Mouse (Mus musculus) forebrain, embryonic 16.5 days (tissue): Measurements from ENCODE around the gene Fam129a. TPM values are rescaled to one million over a fixed set of nuclear protein-coding genes. Genes with fewer than 3 reads are reported as not detected.

Source experiments
- ATAC-seq: fragments of 200-750 bp; cut with Nextera tagmentation; 2 replicates; pipeline ENCODE4 v1.8.0; 2017; ENCODE audit warnings: mild to moderate bottlenecking, moderate library complexity
- H3K27ac ChIP-seq: fragments of 300-500 bp; sonication (generic); 2 replicates; pipeline ENCODE4 v1.5.1; 2014; ENCODE audit warnings: low read length, control low read depth
- H3K27me3 ChIP-seq: fragments of 300-500 bp; sonication (generic); replicated peaks from 2 replicates; pipeline ENCODE4 v1.6.1; 2014; ENCODE audit warnings: low read length; ENCODE audit not compliant: control insufficient read depth, insufficient read depth
- H3K36me3 ChIP-seq: fragments of 300-500 bp; sonication (generic); 2 replicates; pipeline ENCODE4 v1.6.1; 2014; ENCODE audit not compliant: control insufficient read depth, insufficient read depth
- H3K4me1 ChIP-seq: fragments of 300-500 bp; sonication (generic); replicated peaks from 2 replicates; pipeline ENCODE4 v1.6.1; 2014; ENCODE audit warnings: low read length; ENCODE audit not compliant: control insufficient read depth, insufficient read depth
- H3K4me2 ChIP-seq: fragments of 300-500 bp; sonication (generic); 2 replicates; pipeline ENCODE4 v1.6.1; 2014; ENCODE audit warnings: mild to moderate bottlenecking, low read length, control low read depth
- H3K4me3 ChIP-seq: fragments of 300-500 bp; sonication (generic); replicated peaks from 2 replicates; pipeline ENCODE4 v1.5.1; 2014; ENCODE audit warnings: mild to moderate bottlenecking, low read length, control low read depth
- H3K9ac ChIP-seq: fragments of 300-500 bp; sonication (generic); replicated peaks from 2 replicates; pipeline ENCODE4 v1.6.1; 2014; ENCODE audit warnings: low read depth, low read length, control low read depth
- H3K9me3 ChIP-seq: fragments of 300-500 bp; sonication (generic); 2 replicates; pipeline ENCODE4 v1.6.1; 2016; ENCODE audit warnings: low read length; ENCODE audit not compliant: control insufficient read depth
- WGBS: fragments of 180-500 bp; shearing (Covaris S2); extraction: QIAGEN DNeasy Blood & Tissue Kit; methylation state at CpG from one replicate; pipeline ENCODE4 v1.1.7; 2014; 5-methylcytosine and 5-hydroxymethylcytosine counted together
- polyA plus RNA-seq: library from polyadenylated mRNA; unstranded; fragments of >200 nt; fragmentation: Nextera tagmentation; extraction: Ambion mirVana; gene quantifications from 2 replicates; pipeline ENCODE4 v1.2.1, GENCODE M21; 2015

Fam129a gene
- polyA plus RNA-seq, 1 experiment from 2014 or later, result 0.68 TPM

- WGBS, result 72% methylated on average over 4 of the region's 4 CpGs
- H3K27me3 ChIP-seq, result no peaks in the 10 kb centered on the region
- H3K36me3 ChIP-seq, result no peaks in the 10 kb centered on the region
- H3K4me1 ChIP-seq, result 0 out of 2 replicates have a peak, but pooled peaks cover 3% of the 10 kb centered on the region
- H3K4me3 ChIP-seq, result no peak overlapping the region
- H3K9me3 ChIP-seq, result no peaks in the 10 kb centered on the region
- H3K9ac ChIP-seq, result no peak overlapping the region
- H3K27ac ChIP-seq, result no peak overlapping the region
- ATAC-seq, result no peak
- no peak overlapping the region for H3K4me2 ChIP-seq
Observed at GRCm38 (mm10) chr1:151581977-151582376, 11.0 kb downstream of the Fam129a start.

DNA sequence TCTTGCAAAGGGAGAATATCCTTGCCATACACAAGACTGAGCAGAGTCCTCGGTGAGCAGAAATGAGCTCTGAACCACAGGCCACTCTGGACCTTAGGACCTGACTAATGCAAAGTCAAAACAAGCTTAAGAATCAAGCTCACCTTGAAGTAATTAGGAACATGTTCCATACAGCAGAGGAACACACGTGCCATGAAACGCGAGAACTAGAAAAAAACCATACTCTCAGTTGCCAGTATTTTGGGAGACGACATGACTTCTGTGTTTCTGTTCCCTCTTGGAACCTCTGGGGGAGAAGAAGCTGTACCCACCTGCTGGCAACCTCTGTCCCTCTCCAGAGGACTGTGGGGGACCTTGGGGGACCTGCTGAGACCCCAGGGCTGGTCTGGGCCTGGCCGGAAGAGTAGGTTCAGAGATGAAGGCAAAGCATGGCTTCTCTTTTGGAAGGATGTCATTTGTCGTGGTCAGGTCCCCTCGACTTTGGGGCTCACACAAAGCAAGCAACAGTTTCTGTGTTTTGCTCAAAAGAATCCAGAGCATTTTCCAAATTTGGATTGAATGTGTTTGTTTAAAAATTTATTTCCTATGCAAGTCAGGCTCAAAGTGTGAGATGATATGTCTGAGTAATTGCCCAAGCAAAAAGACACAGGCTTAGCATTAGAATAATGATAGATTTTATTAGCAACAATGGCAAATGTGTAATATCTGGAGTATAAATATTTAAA is 12.6 kb downstream of the Fam129a start:
- ATAC-seq, result no peak
- no peak overlapping the region for H3K4me2 ChIP-seq
- H3K9ac ChIP-seq, result no peak overlapping the region
- 86% methylated on average over 8 of the region's 8 CpGs for WGBS
- H3K27me3 ChIP-seq, result no peaks in the 10 kb centered on the region
- H3K9me3 ChIP-seq, result no peaks in the 10 kb centered on the region
- H3K4me1 ChIP-seq, result 0 out of 2 replicates have a peak, but pooled peaks cover 3% of the 10 kb centered on the region
- H3K36me3 ChIP-seq, result no peaks in the 10 kb centered on the region
- no peak overlapping the region for H3K27ac ChIP-seq
- no peak overlapping the region for H3K4me3 ChIP-seq

GRCm38 (mm10) chr1:151584182-151584471 is 13.1 kb downstream of the Fam129a start:
- Histone ChIP-seq H3K27me3 (no peaks in the 10 kb centered on the region), H3K4me1 (0 out of 2 replicates have a peak, but pooled peaks cover 3% of the 10 kb centered on the region), H3K4me3 (no peak overlapping the region), H3K27ac (no peak overlapping the region), H3K4me2 (no peak overlapping the region), H3K36me3 (no peaks in the 10 kb centered on the region), H3K9me3 (no peaks in the 10 kb centered on the region), H3K9ac (no peak overlapping the region)
- 70% methylated on average over 1 of the region's 1 CpGs for WGBS
- no peak for ATAC-seq

DNA sequence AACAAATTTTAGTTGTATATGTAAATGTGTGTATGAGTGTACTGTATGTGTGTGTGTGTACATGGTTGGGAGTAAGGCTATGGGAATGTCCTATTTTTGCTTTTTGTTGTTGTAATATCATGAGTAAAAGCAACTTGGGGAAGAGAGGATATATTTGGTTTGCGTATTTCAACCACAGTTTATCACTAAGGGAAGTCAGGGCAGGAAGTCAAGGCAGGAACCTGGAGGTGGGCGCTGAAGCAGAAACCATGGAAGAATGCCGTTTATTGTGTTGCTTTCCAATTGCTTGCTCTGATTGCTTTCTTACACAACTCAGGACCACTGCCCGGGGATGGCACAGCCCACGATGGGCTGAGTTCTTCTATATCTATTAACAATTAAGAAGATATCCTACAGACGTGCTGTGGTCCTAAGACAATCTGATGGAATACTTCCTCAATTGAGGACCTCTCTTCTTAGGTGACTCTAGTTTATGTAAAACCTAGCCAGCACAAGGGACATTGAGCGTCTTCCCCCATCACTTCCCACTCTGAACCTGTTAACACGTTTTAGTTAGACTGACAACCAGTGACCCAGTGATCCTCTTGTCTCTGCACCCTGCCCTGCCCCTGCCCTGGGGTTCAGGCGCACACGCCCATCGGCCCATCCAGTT is 13.7 kb downstream of the Fam129a start:
- Histone ChIP-seq H3K4me2 (no peak overlapping the region), H3K9me3 (no peaks in the 10 kb centered on the region), H3K9ac (no peak overlapping the region), H3K4me1 (0 out of 2 replicates have a peak, but pooled peaks cover 3% of the 10 kb centered on the region), H3K27ac (no peak overlapping the region), H3K27me3 (no peaks in the 10 kb centered on the region), H3K4me3 (no peak overlapping the region), H3K36me3 (no peaks in the 10 kb centered on the region)
- WGBS, result 81% methylated on average over 11 of the region's 11 CpGs
- no peak for ATAC-seq

DNA sequence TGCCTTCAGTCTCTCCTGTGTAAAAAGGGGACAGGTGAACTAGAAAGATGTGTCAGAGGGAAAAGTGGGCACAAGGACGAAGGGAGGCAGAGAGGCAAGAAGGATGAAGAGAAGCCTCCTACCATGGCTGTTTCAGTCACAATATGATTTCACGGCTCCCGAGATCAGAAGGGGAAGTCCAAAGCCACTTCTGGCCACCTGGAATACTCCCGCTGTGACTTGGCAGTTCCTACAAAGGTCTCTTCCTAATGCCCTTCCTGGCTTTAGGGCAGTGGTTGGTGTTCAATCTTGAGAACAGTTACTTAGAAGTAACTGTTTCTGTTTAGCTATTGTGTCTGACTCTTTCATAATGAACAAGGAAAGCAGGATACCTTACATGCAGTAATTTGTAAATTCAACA is 14.7 kb downstream of the Fam129a start:
- Histone ChIP-seq H3K27me3 (no peaks in the 10 kb centered on the region), H3K9ac (no peak overlapping the region), H3K4me2 (no peak overlapping the region), H3K36me3 (no peaks in the 10 kb centered on the region), H3K9me3 (no peaks in the 10 kb centered on the region), H3K4me1 (0 out of 2 replicates have a peak, but pooled peaks cover 2% of the 10 kb centered on the region), H3K4me3 (no peak overlapping the region), H3K27ac (no peak overlapping the region)
- no peak for ATAC-seq
- 40% methylated on average over 4 of the region's 4 CpGs for WGBS

GRCm38 (mm10) chr1:151592085-151593017 is 21.4 kb downstream of the Fam129a start:
- no peaks in the 10 kb centered on the region for H3K36me3 ChIP-seq
- H3K9ac ChIP-seq, result no peak overlapping the region
- no peaks in the 10 kb centered on the region for H3K9me3 ChIP-seq
- no peak for ATAC-seq
- H3K27ac ChIP-seq, result no peak overlapping the region
- no peak overlapping the region for H3K4me3 ChIP-seq
- 73% methylated on average over 13 of the region's 13 CpGs for WGBS
- H3K27me3 ChIP-seq, result no peaks in the 10 kb centered on the region
- no peaks in the 10 kb centered on the region for H3K4me1 ChIP-seq
- H3K4me2 ChIP-seq, result no peak overlapping the region

GRCm38 (mm10) chr1:151594906-151595305 is 23.9 kb downstream of the Fam129a start:
- no peak overlapping the region for H3K4me2 ChIP-seq
- H3K9me3 ChIP-seq, result no peaks in the 10 kb centered on the region
- H3K4me3 ChIP-seq, result no peak overlapping the region
- ATAC-seq, result no peak
- no peaks in the 10 kb centered on the region for H3K27me3 ChIP-seq
- 69% methylated on average over 4 of the region's 4 CpGs for WGBS
- no peak overlapping the region for H3K9ac ChIP-seq
- H3K27ac ChIP-seq, result no peak overlapping the region
- H3K4me1 ChIP-seq, result no peaks in the 10 kb centered on the region
- H3K36me3 ChIP-seq, result no peaks in the 10 kb centered on the region

DNA sequence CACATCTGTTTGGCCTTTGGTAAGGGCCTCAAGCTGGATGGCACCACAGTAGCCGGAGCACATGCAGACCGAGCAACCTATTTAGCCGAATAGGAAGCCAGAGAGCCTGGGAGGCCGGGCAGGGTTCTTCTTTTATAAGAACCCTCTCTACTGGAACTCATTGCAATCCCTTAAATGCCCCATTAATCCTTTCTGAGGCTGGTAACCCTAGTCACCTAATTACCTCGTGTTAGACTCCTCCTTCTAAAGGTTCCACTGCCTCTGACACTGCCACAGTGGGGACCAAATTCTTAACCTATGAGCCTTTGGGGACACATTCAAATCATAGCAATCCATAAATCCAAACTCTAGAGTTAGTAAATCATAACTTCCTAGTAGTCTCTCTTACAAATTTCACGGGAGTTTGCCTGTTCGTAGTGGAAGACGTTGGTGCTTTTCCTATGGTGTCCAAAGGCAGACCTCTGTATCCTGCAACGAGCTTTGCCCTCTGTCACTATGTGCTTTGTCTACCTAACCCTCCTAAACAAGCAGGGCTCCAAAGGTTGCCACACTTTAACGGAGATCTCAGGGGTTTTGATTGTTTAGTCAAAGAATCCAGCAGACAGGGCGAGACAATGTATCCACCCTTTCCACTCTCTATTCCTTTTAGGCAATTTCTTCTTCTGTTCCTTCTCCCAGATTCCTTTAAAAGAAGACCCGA is 24.8 kb downstream of the Fam129a start:
- Histone ChIP-seq H3K27me3 (no peaks in the 10 kb centered on the region), H3K36me3 (no peaks in the 10 kb centered on the region), H3K4me1 (no peaks in the 10 kb centered on the region), H3K4me3 (no peak overlapping the region), H3K9ac (no peak overlapping the region), H3K9me3 (no peaks in the 10 kb centered on the region), H3K27ac (no peak overlapping the region), H3K4me2 (no peak overlapping the region)
- WGBS, result 32% methylated on average over 12 of the region's 12 CpGs
- ATAC-seq, result no peak

GRCm38 (mm10) chr1:151596562-151596961 is 25.6 kb downstream of the Fam129a start:
- H3K36me3 ChIP-seq, result no peaks in the 10 kb centered on the region

More at GRCm38 (mm10) chr1:151596562-151596961, 25.6 kb downstream of the Fam129a start:
- no peak overlapping the region for H3K9ac ChIP-seq
- no peak overlapping the region for H3K27ac ChIP-seq
- no peak overlapping the region for H3K4me3 ChIP-seq
- 54% methylated on average over 8 of the region's 8 CpGs for WGBS
- H3K4me2 ChIP-seq, result no peak overlapping the region
- no peak for ATAC-seq
- no peaks in the 10 kb centered on the region for H3K4me1 ChIP-seq
- no peaks in the 10 kb centered on the region for H3K9me3 ChIP-seq
- no peaks in the 10 kb centered on the region for H3K27me3 ChIP-seq
